Mouse (Mus musculus) T-helper 1 cell (primary cell): ENCODE data around the gene Rara.

ENCODE experiments used
- in situ Hi-C: fragments of 300-600 bp; cut with MboI, MseI; formaldehyde crosslinking; loops from one replicate; pipeline ENCODE4 v1.15.1; 2025; ENCODE audit warnings: high pct_unique_total_duplicates

The Rara gene

GRCm38 (mm10) chr11:98965416-98966077 lies 37.9 kb downstream of the Rara start:
- in situ Hi-C loops, result no loop called here

GRCm38 (mm10) chr11:98966499-98967141 lies 39.0 kb downstream of the Rara start:
- in situ Hi-C loops, result no loop called here

- in situ Hi-C loops, result no loop called here
These were observed 40.5 kb downstream of the Rara start for GRCm38 (mm10) chr11:98968079-98968478.

- in situ Hi-C loops, result no loop called here
These were observed 41.3 kb downstream of the Rara start for GRCm38 (mm10) chr11:98968716-98969495.

GRCm38 (mm10) chr11:98969496-98969927 lies 41.9 kb downstream of the Rara start:
- in situ Hi-C loops, result no loop called here

- in situ Hi-C loops, result loop anchor here (5.0 kb wide), 1 partner anchor 33 kb away; no protein-coding TSS in a partner anchor
These were observed 42.7 kb downstream of the Rara start for GRCm38 (mm10) chr11:98970191-98970925.

GRCm38 (mm10) chr11:98971316-98972031 lies 43.9 kb downstream of the Rara start:
- in situ Hi-C loops, result loop anchor here (5.0 kb wide), 1 partner anchor 34 kb away; no protein-coding TSS in a partner anchor

- in situ Hi-C loops, result loop anchor here (5.0 kb wide), 1 partner anchor 35 kb away; no protein-coding TSS in a partner anchor
These were observed 44.6 kb downstream of the Rara start for GRCm38 (mm10) chr11:98972215-98972614.

GRCm38 (mm10) chr11:98972801-98973360 lies 45.3 kb downstream of the Rara start:
- in situ Hi-C loops, result loop anchor here (5.0 kb wide), 1 partner anchor 36 kb away; no protein-coding TSS in a partner anchor

- in situ Hi-C loops, result loop anchor here (5.0 kb wide), 1 partner anchor 36 kb away; no protein-coding TSS in a partner anchor
These were observed 46.0 kb downstream of the Rara start for GRCm38 (mm10) chr11:98973584-98973983.

GRCm38 (mm10) chr11:98974213-98974612 lies 46.6 kb downstream of the Rara start:
- in situ Hi-C loops, result loop anchor here (5.0 kb wide), 1 partner anchor 37 kb away; no protein-coding TSS in a partner anchor

- in situ Hi-C loops, result loop anchor here (5.0 kb wide), 1 partner anchor 38 kb away; no protein-coding TSS in a partner anchor
These were observed 47.5 kb downstream of the Rara start for GRCm38 (mm10) chr11:98974871-98975719.

- in situ Hi-C loops, result no loop called here
These were observed 51.0 kb downstream of the Rara start for GRCm38 (mm10) chr11:98978526-98979148.

- in situ Hi-C loops, result no loop called here
These were observed 51.7 kb downstream of the Rara start for GRCm38 (mm10) chr11:98979356-98979755.

GRCm38 (mm10) chr11:98981289-98981996 lies 53.8 kb downstream of the Rara start:
- in situ Hi-C loops, result no loop called here

- in situ Hi-C loops, result no loop called here
These were observed 54.6 kb downstream of the Rara start for GRCm38 (mm10) chr11:98981997-98982772.

- in situ Hi-C loops, result no loop called here
These were observed 55.1 kb downstream of the Rara start, which contains the start of gene Gjd3 for GRCm38 (mm10) chr11:98982773-98983133. Gjd3 (minus strand) TSS chr11:98983016.
